Mouse (Mus musculus) ES-E14 (cell line): ENCODE results near the gene Pard3. TPM values are rescaled to one million over a fixed set of nuclear protein-coding genes. Genes with fewer than 3 reads are reported as not detected.

Source experiments
- DNase-seq: peaks from one replicate; pipeline ENCODE4 v3.0.0-alpha.2; 2013; ENCODE audit warnings: low read depth, low spot score
- H3K27ac ChIP-seq: 2 replicates; pipeline ENCODE4 v1.5.1; 2012; ENCODE audit warnings: low read depth, mild to moderate bottlenecking, low read length, moderate library complexity, mixed read lengths; ENCODE audit not compliant: poor library complexity, insufficient read depth, severe bottlenecking
- H3K36me3 ChIP-seq: 2 replicates; pipeline ENCODE4 v1.6.1; 2012; ENCODE audit warnings: mild to moderate bottlenecking, low read length, moderate library complexity, mixed read lengths; ENCODE audit not compliant: control insufficient read depth, poor library complexity, insufficient read depth, severe bottlenecking
- H3K4me1 ChIP-seq, 2 experiments: fragments of 150-350 bp in 1 of 2; sonication (generic) in 1 of 2; 2 replicates each; pipeline ENCODE4 v1.6.1; 2012; ENCODE audit warnings: low read length in 2 of 2, mild to moderate bottlenecking in 1 of 2, mixed read lengths in 1 of 2; ENCODE audit not compliant: control insufficient read depth in 2 of 2, insufficient read depth in 2 of 2, poor library complexity in 1 of 2
- H3K4me3 ChIP-seq, 2 experiments: fragments of 150-350 bp in 1 of 2; sonication (generic) in 1 of 2; 2 replicates each; pipeline ENCODE4 v1.5.1; 2012; ENCODE audit warnings: low read length in 2 of 2, low read depth in 1 of 2, mild to moderate bottlenecking in 1 of 2, mixed read lengths in 1 of 2; ENCODE audit not compliant: insufficient read depth in 1 of 2, poor library complexity in 1 of 2, severe bottlenecking in 1 of 2
- H3K9ac ChIP-seq: 2 replicates; pipeline ENCODE4 v1.6.1; 2012; ENCODE audit warnings: low read depth, mild to moderate bottlenecking, low read length, mixed read lengths; ENCODE audit not compliant: poor library complexity, insufficient read depth, severe bottlenecking
- H3K9me3 ChIP-seq: fragments of 150-350 bp; sonication (generic); 2 replicates; pipeline ENCODE4 v1.6.1; 2012; ENCODE audit warnings: low read depth, mild to moderate bottlenecking, low read length; ENCODE audit not compliant: control insufficient read depth, insufficient read depth
- CHD2 ChIP-seq: IDR thresholded peaks from 2 replicates; pipeline ENCODE4 v1.6.1; 2014; ENCODE audit warnings: mild to moderate bottlenecking, low read depth, low read length, inconsistent platforms
- HCFC1 ChIP-seq: IDR thresholded peaks from 2 replicates; pipeline ENCODE4 v1.6.1; 2012; ENCODE audit warnings: low read length, inconsistent platforms, borderline replicate concordance; ENCODE audit not compliant: insufficient read depth
- MAFK ChIP-seq: IDR thresholded peaks from 2 replicates; pipeline ENCODE4 v1.6.1; 2014; ENCODE audit warnings: mild to moderate bottlenecking, low read depth, low read length, inconsistent platforms; ENCODE audit not compliant: insufficient read depth
- ZC3H11A ChIP-seq: IDR thresholded peaks from 2 replicates; pipeline ENCODE4 v1.6.1; 2012; ENCODE audit warnings: low read depth, mild to moderate bottlenecking, inconsistent platforms, low read length, borderline replicate concordance
- ZNF384 ChIP-seq: IDR thresholded peaks from 2 replicates; pipeline ENCODE4 v1.6.1; 2012; ENCODE audit warnings: low read depth, low read length, inconsistent platforms
- in situ Hi-C, 2 experiments: fragments of 600-800 bp; cut with MboI; formaldehyde crosslinking; loops; one replicate each; pipeline ENCODE4 v1.15.1; 2025; ENCODE audit warnings: low sequenced_read_pairs in 2 of 2, inconsistent platforms in 1 of 2; ENCODE audit not compliant: unreplicated experiment in 2 of 2
- total RNA-seq: library from RNA; depleted of rRNA; stranded (reverse); fragments of 300-350 nt; gene quantifications from 2 replicates; pipeline ENCODE4 v1.2.3, GENCODE M21; 2012

The Pard3 gene
- total RNA-seq, 1 experiment, result 30.2 TPM

DNA sequence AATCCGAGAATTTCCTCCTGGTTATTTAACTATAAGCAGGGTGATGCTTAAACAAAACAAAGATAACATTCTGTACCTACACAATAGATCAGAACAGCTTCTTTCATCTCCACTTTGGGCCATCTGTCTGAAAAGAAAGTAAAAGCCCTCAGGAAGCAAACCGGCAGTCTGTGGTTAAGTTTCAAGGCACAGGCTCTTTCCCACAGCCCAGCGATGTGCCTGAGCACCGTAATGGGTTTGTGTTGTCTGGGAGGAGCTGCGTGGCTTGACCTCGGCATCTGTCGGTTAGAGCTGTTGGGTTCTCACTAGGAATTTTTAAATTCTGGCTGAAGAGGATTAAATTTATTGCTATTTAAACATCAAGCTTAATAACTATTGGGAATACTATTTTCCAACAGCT, 436.5 kb downstream of the Pard3 start:
- in situ Hi-C loops, result no loop called here
- Histone ChIP-seq H3K27ac (no peak overlapping the region), H3K4me1 (peaks cover 0 to 6% of the 10 kb centered on the region in 2 experiments; a peak in 2 of 4 replicates), H3K36me3 (no peaks in the 10 kb centered on the region), H3K4me3 (no peak overlapping the region), H3K9ac (no peak overlapping the region), H3K9me3 (no peaks in the 10 kb centered on the region)
- no peak for TF ChIP-seq ZNF384
- no peak for TF ChIP-seq CHD2
- TF ChIP-seq MAFK, result no peak
- DNase-seq, result peak; percentile 12

DNA sequence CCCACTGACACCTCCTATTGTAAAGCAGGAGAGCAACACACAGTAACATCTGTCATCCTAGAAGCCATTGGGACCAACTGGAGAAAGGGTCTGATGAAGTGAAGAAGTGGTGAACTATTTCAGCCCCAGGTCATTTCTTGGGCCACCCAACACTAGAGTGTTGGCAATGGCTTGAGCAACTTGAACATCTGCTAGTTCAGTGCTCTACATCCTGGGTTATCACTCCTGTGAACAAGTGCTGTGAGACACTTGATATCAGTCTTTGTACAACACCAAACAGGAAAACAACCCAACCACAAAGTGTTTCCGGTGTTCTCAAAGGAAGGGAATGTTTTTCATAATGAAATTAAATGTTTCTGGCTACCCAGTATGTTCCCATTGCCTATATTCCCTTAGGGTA, 438.1 kb downstream of the Pard3 start:
- Histone ChIP-seq H3K9ac (no peak overlapping the region), H3K4me1 (peaks cover 0 to 6% of the 10 kb centered on the region in 2 experiments; a peak in 2 of 4 replicates), H3K4me3 (no peak overlapping the region), H3K36me3 (no peaks in the 10 kb centered on the region), H3K9me3 (no peaks in the 10 kb centered on the region), H3K27ac (no peak overlapping the region)
- in situ Hi-C loops, result no loop called here
- TF ChIP-seq CHD2, result no peak
- no peak for TF ChIP-seq HCFC1
- no peak for TF ChIP-seq MAFK
- TF ChIP-seq ZNF384, result no peak
- no peak for TF ChIP-seq ZC3H11A
- DNase-seq, result no peak

- DNase-seq, result no peak
- Histone ChIP-seq H3K4me3 (no peak overlapping the region), H3K9ac (no peak overlapping the region), H3K4me1 (no peaks in the 10 kb centered on the region), H3K36me3 (no peaks in the 10 kb centered on the region), H3K27ac (no peak overlapping the region), H3K9me3 (no peaks in the 10 kb centered on the region)
- in situ Hi-C loops, result no loop called here
- TF ChIP-seq ZC3H11A (no peak), CHD2 (no peak), MAFK (no peak), ZNF384 (no peak), HCFC1 (no peak)
Measured at GRCm38 (mm10) chr8:127505286-127505685, 441.6 kb downstream of the Pard3 start.

- no peaks in the 10 kb centered on the region for H3K36me3 ChIP-seq
- H3K9me3 ChIP-seq, result no peaks in the 10 kb centered on the region
- no peak for DNase-seq
- no peak overlapping the region for H3K27ac ChIP-seq
- TF ChIP-seq ZC3H11A (no peak), ZNF384 (no peak), MAFK (no peak)
- no peak overlapping the region for H3K9ac ChIP-seq
- in situ Hi-C loops, result no loop called here
- H3K4me3 ChIP-seq, result no peak overlapping the region
- H3K4me1 ChIP-seq, result no peaks in the 10 kb centered on the region; a peak in 1 of 4 replicates
Measured at GRCm38 (mm10) chr8:127506336-127506735, 442.6 kb downstream of the Pard3 start.

- Histone ChIP-seq H3K9ac (no peak overlapping the region), H3K9me3 (no peaks in the 10 kb centered on the region), H3K27ac (no peak overlapping the region), H3K4me1 (no peaks in the 10 kb centered on the region; a peak in 1 of 4 replicates), H3K36me3 (no peaks in the 10 kb centered on the region), H3K4me3 (no peak overlapping the region)
- in situ Hi-C loops, result no loop called here
- no peak for DNase-seq
- TF ChIP-seq ZC3H11A, result no peak
- TF ChIP-seq MAFK, result no peak
- no peak for TF ChIP-seq ZNF384
- no peak for TF ChIP-seq HCFC1
- TF ChIP-seq CHD2, result no peak
Measured at GRCm38 (mm10) chr8:127511341-127511740, 447.6 kb downstream of the Pard3 start.
